Mouse (Mus musculus): Measurements from ENCODE around the gene Gm20388.
"Not testable (repeated sequence)": the region's sequence is repeated elsewhere in the genome, so short reads cannot be mapped to it uniquely, and the experiment has no call there.

Gene Gm20388

GRCm38 (mm10) chr8:123015074-123015473 is 3104.4 kb downstream of the Gm20388 start:
- DNase-seq: no peak

- no peak for DNase-seq
Measured at GRCm38 (mm10) chr8:123017143-123017542, 3106.5 kb downstream of the Gm20388 start.

- no peak for DNase-seq
Measured at GRCm38 (mm10) chr8:123018484-123019164, 3108.0 kb downstream of the Gm20388 start.

GRCm38 (mm10) chr8:123020084-123020483 is 3109.4 kb downstream of the Gm20388 start:
- no peak for DNase-seq

- no peak for DNase-seq
Measured at GRCm38 (mm10) chr8:123020859-123021258, 3110.2 kb downstream of the Gm20388 start.

GRCm38 (mm10) chr8:123021259-123021658 is 3110.6 kb downstream of the Gm20388 start:
- no peak for DNase-seq

- DNase-seq: no peak
Measured at GRCm38 (mm10) chr8:123022727-123023126, 3112.1 kb downstream of the Gm20388 start.

- DNase-seq: no peak
Measured at GRCm38 (mm10) chr8:123024226-123024625, 3113.6 kb downstream of the Gm20388 start.

- DNase-seq: no peak
Measured at GRCm38 (mm10) chr8:123025951-123026351, 3115.3 kb downstream of the Gm20388 start.

- DNase-seq: no peak
Measured at GRCm38 (mm10) chr8:123027786-123028185, 3117.1 kb downstream of the Gm20388 start.

GRCm38 (mm10) chr8:123030091-123030490 is 3119.4 kb downstream of the Gm20388 start:
- DNase-seq: not testable (repeated sequence)

- DNase-seq: no peak
Measured at GRCm38 (mm10) chr8:123031321-123031978, 3120.8 kb downstream of the Gm20388 start.

- DNase-seq: peak in 1 of 2 experiments; percentile 45
Measured at GRCm38 (mm10) chr8:123032730-123033129, 3122.1 kb downstream of the Gm20388 start.

GRCm38 (mm10) chr8:123033431-123033830 is 3122.8 kb downstream of the Gm20388 start:
- no peak for DNase-seq

- peak; percentile 57 to 77 for DNase-seq
Measured at GRCm38 (mm10) chr8:123034171-123034570, 3123.5 kb downstream of the Gm20388 start.

GRCm38 (mm10) chr8:123036956-123037355 is 3126.3 kb downstream of the Gm20388 start:
- DNase-seq: peak in 1 of 2 experiments; percentile 43

- no peak for DNase-seq
Measured at GRCm38 (mm10) chr8:123037487-123037886, 3126.8 kb downstream of the Gm20388 start.

GRCm38 (mm10) chr8:123038351-123038750 is 3127.7 kb downstream of the Gm20388 start:
- no peak for DNase-seq

GRCm38 (mm10) chr8:123039376-123040109 is 3128.9 kb downstream of the Gm20388 start:
- no peak for DNase-seq

GRCm38 (mm10) chr8:123040110-123040650 is 3129.5 kb downstream of the Gm20388 start:
- DNase-seq: no peak

- DNase-seq: peak; percentile 48 to 75
Measured at GRCm38 (mm10) chr8:123041008-123041773, 3130.6 kb downstream of the Gm20388 start.

GRCm38 (mm10) chr8:123041774-123042105 is 3131.1 kb downstream of the Gm20388 start:
- DNase-seq: peak in 1 of 2 experiments; percentile 30
